Mouse (Mus musculus) embryonic facial prominence, embryonic 15.5 days (tissue): Measurements from ENCODE around the gene Nfia. TPM values are rescaled to one million over a fixed set of nuclear protein-coding genes. Genes with fewer than 3 reads are reported as not detected.

Source experiments
- ATAC-seq: fragments of 200-750 bp; cut with Nextera tagmentation; 2 replicates; pipeline ENCODE4 v1.8.0; 2017; ENCODE audit warnings: low read depth, moderate TSS enrichment; ENCODE audit not compliant: insufficient number of reproducible peaks, low FRiP score, low TSS enrichment
- H3K27ac ChIP-seq: fragments of 300-500 bp; sonication (generic); replicated peaks from 2 replicates; pipeline ENCODE4 v1.5.1; 2015; ENCODE audit warnings: mild to moderate bottlenecking, inconsistent platforms
- H3K27me3 ChIP-seq: fragments of 300-500 bp; sonication (generic); 2 replicates; pipeline ENCODE4 v1.6.1; 2015; ENCODE audit warnings: inconsistent platforms
- H3K36me3 ChIP-seq: fragments of 300-500 bp; sonication (generic); 2 replicates; pipeline ENCODE4 v1.6.1; 2015; ENCODE audit warnings: mild to moderate bottlenecking, inconsistent platforms
- H3K4me1 ChIP-seq: fragments of 300-500 bp; sonication (generic); 2 replicates; pipeline ENCODE4 v1.6.1; 2015; ENCODE audit warnings: inconsistent platforms
- H3K4me2 ChIP-seq: fragments of 300-500 bp; sonication (generic); replicated peaks from 2 replicates; pipeline ENCODE4 v1.6.1; 2015; ENCODE audit warnings: mild to moderate bottlenecking, inconsistent platforms
- H3K4me3 ChIP-seq: fragments of 300-500 bp; sonication (generic); replicated peaks from 2 replicates; pipeline ENCODE4 v1.5.1; 2015; ENCODE audit warnings: mild to moderate bottlenecking, inconsistent platforms
- H3K9ac ChIP-seq: fragments of 300-500 bp; sonication (generic); 2 replicates; pipeline ENCODE4 v1.6.1; 2015; ENCODE audit warnings: inconsistent platforms
- H3K9me3 ChIP-seq: fragments of 300-500 bp; sonication (generic); replicated peaks from 2 replicates; pipeline ENCODE4 v1.6.1; 2016; ENCODE audit warnings: inconsistent platforms
- WGBS: fragments of 180-500 bp; shearing (Covaris S2); methylation state at CpG from one replicate; pipeline ENCODE4 v1.1.7; 2015; 5-methylcytosine and 5-hydroxymethylcytosine counted together
- polyA plus RNA-seq: library from polyadenylated mRNA; unstranded; fragments of >200 nt; fragmentation: Nextera tagmentation; extraction: Ambion mirVana; gene quantifications from 2 replicates; pipeline ENCODE4 v1.2.1, GENCODE M21; 2015

Nfia gene
- polyA plus RNA-seq, 1 experiment from 2014 or later, result 55.4 TPM

- H3K9ac ChIP-seq, result no peak overlapping the region
- H3K27ac ChIP-seq, result no peak overlapping the region
- no peak for ATAC-seq
- H3K27me3 ChIP-seq, result no peaks in the 10 kb centered on the region
- 58% methylated on average over 6 of the region's 6 CpGs for WGBS
- H3K36me3 ChIP-seq, result no peaks in the 10 kb centered on the region
- no peak overlapping the region for H3K4me3 ChIP-seq
- peaks cover 7% of the 10 kb centered on the region; the same call in 1 of the 2 replicates for H3K4me1 ChIP-seq
- no peak overlapping the region for H3K4me2 ChIP-seq
- no peaks in the 10 kb centered on the region for H3K9me3 ChIP-seq
Observed at GRCm38 (mm10) chr4:97830051-97830853, 57.7 kb downstream of the Nfia start.

DNA sequence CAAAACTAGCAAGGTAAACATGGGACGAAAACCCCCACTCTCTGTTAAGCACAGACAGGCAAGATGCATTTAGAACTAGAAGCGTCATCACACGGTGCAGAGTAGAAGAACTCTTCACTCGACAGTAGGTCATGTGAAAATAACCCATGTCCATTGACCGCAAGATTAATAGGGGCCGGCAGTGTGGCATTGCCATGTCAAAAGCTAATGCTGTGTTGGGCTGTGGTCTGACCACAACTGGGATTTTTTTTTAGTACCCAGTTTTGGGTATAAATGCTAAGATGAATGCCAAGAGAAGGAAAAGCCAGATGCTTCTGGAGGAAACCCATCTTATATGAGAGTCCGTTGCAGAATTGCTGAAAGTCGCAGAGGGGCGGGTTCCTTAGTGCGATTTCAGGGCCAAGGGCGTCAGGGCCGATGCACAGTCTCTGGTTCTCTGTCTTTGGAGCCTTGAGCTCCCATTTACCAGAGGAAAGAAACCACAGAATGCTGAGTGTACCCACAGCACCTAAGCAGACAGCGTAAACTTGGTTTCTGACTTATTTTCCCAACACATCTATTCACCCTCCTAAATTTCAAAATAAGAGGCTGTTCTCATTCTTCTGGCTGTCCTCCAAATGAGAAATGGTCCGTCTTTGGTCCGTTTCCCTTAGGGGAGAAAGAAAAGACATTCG is 58.5 kb downstream of the Nfia start:
- no peak overlapping the region for H3K4me2 ChIP-seq
- H3K27ac ChIP-seq, result no peak overlapping the region
- H3K9me3 ChIP-seq, result no peaks in the 10 kb centered on the region
- no peaks in the 10 kb centered on the region for H3K36me3 ChIP-seq
- no peaks in the 10 kb centered on the region for H3K27me3 ChIP-seq
- no peak overlapping the region for H3K9ac ChIP-seq
- 77% methylated on average over 16 of the region's 16 CpGs for WGBS
- ATAC-seq, result no peak
- H3K4me3 ChIP-seq, result no peak overlapping the region
- peaks cover 7% of the 10 kb centered on the region; the same call in 1 of the 2 replicates for H3K4me1 ChIP-seq

DNA sequence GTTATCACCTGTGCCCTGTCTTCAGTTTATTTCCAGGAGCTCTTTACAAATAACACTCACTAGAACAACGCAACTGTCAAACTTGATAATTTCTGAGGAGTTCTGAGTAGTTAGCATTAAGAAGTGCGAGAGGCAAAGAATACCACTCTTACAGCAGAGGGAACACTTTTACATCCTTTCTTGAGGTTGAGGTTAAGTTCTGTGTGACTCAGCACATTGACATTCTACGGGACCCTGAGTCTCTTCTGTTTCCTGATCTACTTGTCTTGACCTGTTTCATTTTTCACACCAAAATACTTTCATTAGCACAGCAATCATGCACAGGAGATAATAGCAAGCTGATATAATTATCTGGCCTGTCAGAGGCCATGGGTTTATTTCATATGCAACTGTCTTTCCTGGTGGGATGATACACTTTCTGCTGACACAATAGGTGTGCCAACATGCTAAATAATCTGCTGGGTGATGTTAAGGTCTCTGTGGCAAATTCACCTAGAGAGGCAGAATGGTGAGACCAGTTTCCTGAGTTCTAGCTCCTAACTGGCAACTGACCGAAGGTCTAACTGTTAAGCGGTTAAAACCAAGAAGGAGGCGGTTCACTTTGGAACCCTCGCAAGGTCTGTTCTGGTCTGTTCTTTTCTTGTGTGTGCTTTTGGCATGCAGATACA is 59.2 kb downstream of the Nfia start:
- no peak for ATAC-seq
- Histone ChIP-seq H3K9ac (no peak overlapping the region), H3K4me1 (peaks cover 9% of the 10 kb centered on the region; the same call in 1 of the 2 replicates), H3K4me3 (no peak overlapping the region), H3K27ac (0 out of 2 replicates have a peak overlapping the region, but pooled peaks have one; percentile 14), H3K4me2 (no peak overlapping the region), H3K9me3 (no peaks in the 10 kb centered on the region), H3K27me3 (no peaks in the 10 kb centered on the region), H3K36me3 (no peaks in the 10 kb centered on the region)
- 77% methylated on average over 7 of the region's 7 CpGs for WGBS

GRCm38 (mm10) chr4:97832279-97832640 is 59.7 kb downstream of the Nfia start:
- H3K9me3 ChIP-seq, result no peaks in the 10 kb centered on the region
- H3K4me2 ChIP-seq, result no peak overlapping the region
- H3K9ac ChIP-seq, result no peak overlapping the region
- H3K4me3 ChIP-seq, result no peak overlapping the region
- H3K27ac ChIP-seq, result 0 out of 2 replicates have a peak overlapping the region, but pooled peaks have one; percentile 14
- 64% methylated on average over 4 of the region's 4 CpGs for WGBS
- peaks cover 9% of the 10 kb centered on the region; the same call in 1 of the 2 replicates for H3K4me1 ChIP-seq
- no peaks in the 10 kb centered on the region for H3K27me3 ChIP-seq
- ATAC-seq, result no peak
- no peaks in the 10 kb centered on the region for H3K36me3 ChIP-seq

DNA sequence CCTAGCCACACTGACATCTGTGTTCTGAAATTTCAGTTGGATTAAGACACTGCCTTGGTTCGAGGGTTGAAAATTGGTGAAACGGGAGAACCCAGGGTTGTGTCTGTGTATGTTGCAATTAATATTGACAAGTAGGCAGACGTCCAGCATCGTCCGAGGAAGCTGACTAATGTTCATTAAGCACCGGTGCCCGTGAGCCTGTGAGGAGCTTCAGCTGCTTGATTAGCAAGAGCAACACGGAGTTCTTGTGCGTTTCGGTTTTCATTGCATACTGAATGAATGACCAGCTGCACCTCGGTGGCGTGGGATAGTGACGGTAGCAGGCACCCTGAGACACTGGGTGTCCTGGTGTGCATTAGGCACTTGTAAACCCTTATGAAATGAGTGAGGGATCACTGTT is 64.3 kb downstream of the Nfia start:
- H3K9me3 ChIP-seq, result no peaks in the 10 kb centered on the region
- no peak overlapping the region for H3K4me2 ChIP-seq
- 38% methylated on average over 13 of the region's 13 CpGs for WGBS
- no peak overlapping the region for H3K27ac ChIP-seq
- H3K27me3 ChIP-seq, result no peaks in the 10 kb centered on the region
- no peaks in the 10 kb centered on the region for H3K36me3 ChIP-seq
- H3K4me3 ChIP-seq, result no peak overlapping the region
- H3K9ac ChIP-seq, result no peak overlapping the region
- H3K4me1 ChIP-seq, result peaks cover 27% of the 10 kb centered on the region
- no peak for ATAC-seq

- Histone ChIP-seq H3K4me3 (no peak overlapping the region), H3K27ac (no peak overlapping the region), H3K4me2 (no peak overlapping the region), H3K27me3 (no peaks in the 10 kb centered on the region), H3K4me1 (peaks cover 27% of the 10 kb centered on the region), H3K9me3 (no peaks in the 10 kb centered on the region), H3K9ac (no peak overlapping the region), H3K36me3 (no peaks in the 10 kb centered on the region)
- no peak for ATAC-seq
- WGBS, result 79% methylated on average over 3 of the region's 3 CpGs
Observed at GRCm38 (mm10) chr4:97837724-97838123, 65.2 kb downstream of the Nfia start.

GRCm38 (mm10) chr4:97838651-97839050 is 66.1 kb downstream of the Nfia start:
- no peaks in the 10 kb centered on the region for H3K36me3 ChIP-seq
- no peaks in the 10 kb centered on the region for H3K27me3 ChIP-seq
- no peaks in the 10 kb centered on the region for H3K9me3 ChIP-seq
- H3K4me1 ChIP-seq, result peaks cover 27% of the 10 kb centered on the region
- WGBS, result 44% methylated on average over 3 of the region's 3 CpGs
- H3K4me3 ChIP-seq, result no peak overlapping the region
- H3K9ac ChIP-seq, result no peak overlapping the region
- H3K4me2 ChIP-seq, result no peak overlapping the region
- H3K27ac ChIP-seq, result 0 out of 2 replicates have a peak overlapping the region, but pooled peaks have one; percentile 1
- ATAC-seq, result no peak

DNA sequence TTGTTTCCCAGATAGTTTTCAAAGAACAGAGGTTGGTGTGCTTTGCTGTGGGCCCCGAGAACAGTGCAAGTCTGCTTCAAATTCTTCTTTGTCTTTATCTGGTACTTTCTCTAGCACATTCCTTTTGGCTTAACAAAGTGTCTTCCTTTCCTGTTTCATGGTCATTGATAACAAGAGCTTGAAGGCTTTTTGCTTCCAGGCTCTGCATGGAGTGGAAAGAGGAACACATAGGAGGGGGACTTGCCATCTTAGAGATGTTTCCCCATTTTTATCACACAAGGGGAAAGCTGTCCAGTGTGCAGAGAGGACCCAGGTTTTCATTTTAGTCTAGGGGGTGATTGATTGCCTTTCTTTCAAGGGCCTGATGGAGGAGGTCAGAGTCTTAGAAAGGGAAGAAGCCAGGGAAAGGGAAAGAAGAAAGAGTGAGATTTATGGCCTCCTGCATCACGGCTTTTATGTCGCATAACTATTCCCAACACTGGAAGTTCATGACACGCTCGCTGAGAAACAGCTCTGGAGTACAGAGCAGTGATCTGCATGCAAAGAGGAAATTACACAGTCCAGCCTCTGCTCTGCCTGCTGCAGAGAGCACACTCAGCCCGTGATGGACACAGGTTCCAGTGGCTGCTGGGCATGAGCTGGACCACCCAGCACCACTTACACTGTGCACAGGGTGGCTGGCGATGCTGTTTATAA is 67.0 kb downstream of the Nfia start:
- no peaks in the 10 kb centered on the region for H3K36me3 ChIP-seq
- H3K27me3 ChIP-seq, result no peaks in the 10 kb centered on the region
- no peak overlapping the region for H3K9ac ChIP-seq
- no peaks in the 10 kb centered on the region for H3K9me3 ChIP-seq
- peaks cover 35% of the 10 kb centered on the region for H3K4me1 ChIP-seq
- WGBS, result 58% methylated on average over 7 of the region's 7 CpGs
- H3K27ac ChIP-seq, result 0 out of 2 replicates have a peak overlapping the region, but pooled peaks have one; percentile 1
- H3K4me2 ChIP-seq, result no peak overlapping the region
- no peak for ATAC-seq
- no peak overlapping the region for H3K4me3 ChIP-seq

GRCm38 (mm10) chr4:97840227-97841062 is 67.9 kb downstream of the Nfia start:
- Histone ChIP-seq H3K4me1 (peaks cover 43% of the 10 kb centered on the region), H3K27me3 (no peaks in the 10 kb centered on the region), H3K9me3 (no peaks in the 10 kb centered on the region), H3K9ac (no peak overlapping the region), H3K27ac (no peak overlapping the region), H3K36me3 (no peaks in the 10 kb centered on the region), H3K4me3 (no peak overlapping the region), H3K4me2 (no peak overlapping the region)
- no peak for ATAC-seq
- 67% methylated on average over 8 of the region's 8 CpGs for WGBS

- Histone ChIP-seq H3K27me3 (no peaks in the 10 kb centered on the region), H3K4me1 (peaks cover 45% of the 10 kb centered on the region), H3K9ac (no peak overlapping the region), H3K27ac (no peak overlapping the region), H3K4me2 (no peak overlapping the region), H3K36me3 (no peaks in the 10 kb centered on the region), H3K9me3 (no peaks in the 10 kb centered on the region), H3K4me3 (no peak overlapping the region)
- ATAC-seq, result no peak
- 72% methylated on average over 4 of the region's 4 CpGs for WGBS
Observed at GRCm38 (mm10) chr4:97841063-97841595, 68.6 kb downstream of the Nfia start.
